Mouse (Mus musculus) liver, adult 2 months (tissue): Measurements from ENCODE around the gene Grik5.

Source experiments
- CTCF ChIP-seq: fragments of 200-500 bp; IDR thresholded peaks from 2 replicates; pipeline ENCODE4 v1.5.1; 2011; ENCODE audit warnings: low read depth, low read length, control low read depth
- POLR2A ChIP-seq: fragments of 200-500 bp; IDR thresholded peaks from 2 replicates; pipeline ENCODE4 v1.6.1; 2011; ENCODE audit warnings: low read length, control low read depth; ENCODE audit not compliant: insufficient read depth; ENCODE audit errors: extremely low read depth

DNA sequence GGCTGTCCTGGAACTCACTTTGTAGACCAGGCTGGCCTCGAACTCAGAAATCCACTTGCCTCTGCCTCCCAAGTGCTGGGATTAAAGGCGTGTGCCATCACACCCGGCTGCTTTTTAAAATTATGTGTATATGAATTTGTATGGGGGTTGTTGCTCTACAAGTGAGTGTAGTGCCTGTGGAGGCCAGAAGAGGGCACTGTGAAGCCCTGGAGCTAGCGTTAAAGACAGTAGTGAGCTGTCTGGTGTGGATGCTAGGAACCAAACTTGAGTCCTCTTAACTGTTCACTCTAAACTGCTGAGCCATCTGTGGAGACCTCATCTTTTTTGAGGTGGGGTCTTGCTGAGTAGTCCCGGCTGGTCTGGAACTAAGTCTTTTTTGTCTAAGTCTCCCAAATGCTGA is 86.3 kb downstream of the Grik5 start:
- TF ChIP-seq CTCF: peak; percentile 13; the same call in 1 of the 2 replicates
- TF ChIP-seq POLR2A: no peak
